Mouse (Mus musculus): ENCODE results near the gene Hs3st3a1. TPM values are rescaled to one million over a fixed set of nuclear protein-coding genes. Genes with fewer than 3 reads are reported as not detected.

Hs3st3a1 gene
- polyA plus RNA-seq, 1 experiment from 2014 or later, result 0.21 TPM

DNA sequence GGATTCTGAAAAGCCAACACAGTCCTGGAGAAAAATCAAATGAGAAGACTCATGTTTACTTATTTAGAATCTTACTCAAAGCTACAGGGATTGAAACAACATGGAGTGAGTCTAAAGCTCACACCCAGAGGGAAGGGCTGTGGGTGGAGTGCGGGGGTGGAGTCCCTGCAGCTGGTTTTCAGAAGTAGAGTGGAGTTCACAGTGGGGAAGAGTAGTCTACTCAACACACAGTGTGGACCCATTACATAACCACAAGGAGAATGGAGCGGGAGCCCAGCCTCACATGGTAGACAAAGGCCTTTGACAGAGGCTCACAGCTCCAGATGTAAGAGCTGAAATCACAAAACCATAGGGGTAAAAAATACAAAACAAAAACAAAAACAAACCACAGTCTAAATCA lies 123.2 kb downstream of the Hs3st3a1 start:
- no peak for DNase-seq (ENCODE audit: low spot score)

GRCm38 (mm10) chr11:64559388-64559787 lies 124.3 kb downstream of the Hs3st3a1 start:
- no peak for DNase-seq (ENCODE audit: low spot score)

DNA sequence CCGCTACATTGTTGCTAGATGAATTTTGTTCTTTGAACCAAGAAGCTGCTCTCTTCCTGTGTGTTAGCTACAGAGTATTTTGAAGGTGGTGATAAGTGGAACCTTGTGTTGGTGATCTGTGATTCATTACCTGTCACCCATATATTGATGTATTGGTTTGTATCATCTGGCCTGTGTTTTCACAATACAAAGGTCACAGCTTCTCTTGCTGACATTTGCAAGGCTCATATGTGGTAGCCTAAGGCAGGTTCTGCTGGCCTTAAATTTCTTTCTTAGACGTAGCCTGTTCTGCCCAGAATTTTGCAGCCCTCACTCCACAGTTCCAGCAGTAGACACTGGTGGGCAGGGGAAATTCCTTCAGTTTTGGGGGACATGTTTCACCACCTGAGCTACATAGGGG lies 125.3 kb downstream of the Hs3st3a1 start:
- DNase-seq (ENCODE audit: low spot score), result no peak

GRCm38 (mm10) chr11:64562771-64563170 lies 127.6 kb downstream of the Hs3st3a1 start:
- no peak for DNase-seq (ENCODE audit: low spot score)

Other genes with a start within 250 kb of the Hs3st3a1 start
- gene F930015N05Rik, start 1.3 kb downstream of the Hs3st3a1 start, polyA plus RNA-seq (2015; fragmentation: Nextera tagmentation; extraction: Ambion mirVana), result not detected in 2 replicates

All from thymus, postnatal 0 days (tissue).